Mouse (Mus musculus): ENCODE measurements at regions not wholly inside any gene's neighbourhood (a gene's known extent, or its start where the extent isn't known, plus 50 kb on each side); places are given as distances from the start of the nearest gene placed in this dataset.

GRCm38 (mm10) chr9:43472231-43472630 is 161.6 kb downstream of the Trim29 start:
- Histone ChIP-seq H3K9ac (no peak overlapping the region), H3K4me1 (no peaks in the 10 kb centered on the region), H3K27me3 (no peaks in the 10 kb centered on the region), H3K9me3 (no peaks in the 10 kb centered on the region), H3K36me3 (no peaks in the 10 kb centered on the region), H3K4me2 (no peak overlapping the region), H3K4me3 (no peak overlapping the region), H3K27ac (no peak overlapping the region)
- ATAC-seq (ENCODE audit: borderline replicate concordance, extremely low read depth, low FRiP score, low TSS enrichment), result no peak
- 58% methylated on average over 2 of the region's 2 CpGs for WGBS

- Histone ChIP-seq H3K27ac (no peak overlapping the region), H3K9ac (no peak overlapping the region), H3K4me1 (no peaks in the 10 kb centered on the region), H3K4me2 (no peak overlapping the region), H3K36me3 (no peaks in the 10 kb centered on the region), H3K4me3 (no peak overlapping the region), H3K27me3 (no peaks in the 10 kb centered on the region), H3K9me3 (no peaks in the 10 kb centered on the region)
- no peak for ATAC-seq (ENCODE audit: borderline replicate concordance, extremely low read depth, low FRiP score, low TSS enrichment)
- 67% methylated on average over 1 of the region's 1 CpGs for WGBS
Measured at GRCm38 (mm10) chr9:43473164-43473563, 162.5 kb downstream of the Trim29 start.

GRCm38 (mm10) chr9:43473601-43474302 is 163.1 kb downstream of the Trim29 start:
- no peaks in the 10 kb centered on the region for H3K4me1 ChIP-seq
- H3K27ac ChIP-seq, result no peak overlapping the region
- H3K9me3 ChIP-seq, result no peaks in the 10 kb centered on the region
- H3K9ac ChIP-seq, result no peak overlapping the region
- H3K4me2 ChIP-seq, result no peak overlapping the region
- ATAC-seq (ENCODE audit: borderline replicate concordance, extremely low read depth, low FRiP score, low TSS enrichment), result no peak
- H3K36me3 ChIP-seq, result no peaks in the 10 kb centered on the region
- whole genome bisulfite sequencing, result 60% methylated on average over 16 of the region's 16 CpGs
- H3K4me3 ChIP-seq, result no peak overlapping the region
- H3K27me3 ChIP-seq, result no peaks in the 10 kb centered on the region

GRCm38 (mm10) chr9:43474303-43474643 is 163.6 kb downstream of the Trim29 start:
- H3K4me3 ChIP-seq, result no peak overlapping the region
- H3K9me3 ChIP-seq, result no peaks in the 10 kb centered on the region
- H3K36me3 ChIP-seq, result no peaks in the 10 kb centered on the region
- no peak for ATAC-seq (ENCODE audit: borderline replicate concordance, extremely low read depth, low FRiP score, low TSS enrichment)
- no peak overlapping the region for H3K27ac ChIP-seq
- H3K4me2 ChIP-seq, result no peak overlapping the region
- WGBS, result 52% methylated on average over 4 of the region's 4 CpGs
- H3K4me1 ChIP-seq, result no peaks in the 10 kb centered on the region
- no peak overlapping the region for H3K9ac ChIP-seq
- H3K27me3 ChIP-seq, result no peaks in the 10 kb centered on the region

GRCm38 (mm10) chr9:43480826-43481591 is 170.4 kb downstream of the Trim29 start:
- ATAC-seq (ENCODE audit: borderline replicate concordance, extremely low read depth, low FRiP score, low TSS enrichment), result no peak
- no peaks in the 10 kb centered on the region for H3K4me1 ChIP-seq
- no peaks in the 10 kb centered on the region for H3K36me3 ChIP-seq
- no peak overlapping the region for H3K27ac ChIP-seq
- 43% methylated on average over 3 of the region's 3 CpGs for WGBS
- no peaks in the 10 kb centered on the region for H3K9me3 ChIP-seq
- no peaks in the 10 kb centered on the region for H3K27me3 ChIP-seq
- no peak overlapping the region for H3K4me3 ChIP-seq
- no peak overlapping the region for H3K9ac ChIP-seq
- H3K4me2 ChIP-seq, result no peak overlapping the region

GRCm38 (mm10) chr9:43482101-43483090 is 171.7 kb downstream of the Trim29 start:
- WGBS, result 65% methylated on average over 11 of the region's 11 CpGs
- no peak for ATAC-seq (ENCODE audit: borderline replicate concordance, extremely low read depth, low FRiP score, low TSS enrichment)
- Histone ChIP-seq H3K36me3 (no peaks in the 10 kb centered on the region), H3K9ac (no peak overlapping the region), H3K4me3 (no peak overlapping the region), H3K9me3 (no peaks in the 10 kb centered on the region), H3K4me1 (no peaks in the 10 kb centered on the region), H3K27me3 (no peaks in the 10 kb centered on the region), H3K27ac (no peak overlapping the region), H3K4me2 (no peak overlapping the region)

GRCm38 (mm10) chr9:43483195-43483594 is 172.5 kb downstream of the Trim29 start:
- 67% methylated on average over 2 of the region's 2 CpGs for WGBS
- no peak overlapping the region for H3K27ac ChIP-seq
- no peaks in the 10 kb centered on the region for H3K9me3 ChIP-seq
- no peak overlapping the region for H3K4me3 ChIP-seq
- no peaks in the 10 kb centered on the region for H3K36me3 ChIP-seq
- H3K4me2 ChIP-seq, result no peak overlapping the region
- no peak for ATAC-seq (ENCODE audit: borderline replicate concordance, extremely low read depth, low FRiP score, low TSS enrichment)
- H3K9ac ChIP-seq, result no peak overlapping the region
- H3K4me1 ChIP-seq, result no peaks in the 10 kb centered on the region
- H3K27me3 ChIP-seq, result no peaks in the 10 kb centered on the region

GRCm38 (mm10) chr9:43483906-43484305 is 173.3 kb downstream of the Trim29 start:
- H3K4me3 ChIP-seq, result no peak overlapping the region
- no peak for ATAC-seq (ENCODE audit: borderline replicate concordance, extremely low read depth, low FRiP score, low TSS enrichment)
- H3K4me1 ChIP-seq, result no peaks in the 10 kb centered on the region
- no peaks in the 10 kb centered on the region for H3K27me3 ChIP-seq
- H3K9ac ChIP-seq, result no peak overlapping the region
- no peak overlapping the region for H3K27ac ChIP-seq
- no peaks in the 10 kb centered on the region for H3K9me3 ChIP-seq
- H3K36me3 ChIP-seq, result no peaks in the 10 kb centered on the region
- no peak overlapping the region for H3K4me2 ChIP-seq
- WGBS, result 83% methylated on average over 2 of the region's 2 CpGs

- no peak overlapping the region for H3K9ac ChIP-seq
- 43% methylated on average over 4 of the region's 4 CpGs for WGBS
- H3K27ac ChIP-seq, result no peak overlapping the region
- H3K4me1 ChIP-seq, result no peaks in the 10 kb centered on the region
- no peaks in the 10 kb centered on the region for H3K27me3 ChIP-seq
- no peaks in the 10 kb centered on the region for H3K36me3 ChIP-seq
- no peak overlapping the region for H3K4me3 ChIP-seq
- no peaks in the 10 kb centered on the region for H3K9me3 ChIP-seq
- H3K4me2 ChIP-seq, result no peak overlapping the region
- ATAC-seq (ENCODE audit: borderline replicate concordance, extremely low read depth, low FRiP score, low TSS enrichment), result no peak
Measured at GRCm38 (mm10) chr9:43486704-43487103, 176.1 kb downstream of the Trim29 start.

- Histone ChIP-seq H3K9me3 (no peaks in the 10 kb centered on the region), H3K27me3 (no peaks in the 10 kb centered on the region), H3K9ac (no peak overlapping the region), H3K27ac (no peak overlapping the region), H3K4me2 (no peak overlapping the region), H3K4me1 (no peaks in the 10 kb centered on the region), H3K36me3 (no peaks in the 10 kb centered on the region), H3K4me3 (no peak overlapping the region)
- WGBS, result 67% methylated on average over 8 of the region's 8 CpGs
- ATAC-seq (ENCODE audit: borderline replicate concordance, extremely low read depth, low FRiP score, low TSS enrichment), result no peak
Measured at GRCm38 (mm10) chr9:43489205-43489604, 178.6 kb downstream of the Trim29 start.

GRCm38 (mm10) chr9:43491024-43491751 is 180.5 kb downstream of the Trim29 start:
- Histone ChIP-seq H3K27me3 (no peaks in the 10 kb centered on the region), H3K36me3 (no peaks in the 10 kb centered on the region), H3K4me1 (no peaks in the 10 kb centered on the region), H3K4me2 (no peak overlapping the region), H3K27ac (no peak overlapping the region), H3K9ac (no peak overlapping the region), H3K4me3 (no peak overlapping the region), H3K9me3 (no peaks in the 10 kb centered on the region)
- WGBS, result 59% methylated on average over 12 of the region's 12 CpGs
- ATAC-seq (ENCODE audit: borderline replicate concordance, extremely low read depth, low FRiP score, low TSS enrichment), result no peak
